8 mouse cellular contexts compared by ENCODE assay signal in the genomic region with DNA sequence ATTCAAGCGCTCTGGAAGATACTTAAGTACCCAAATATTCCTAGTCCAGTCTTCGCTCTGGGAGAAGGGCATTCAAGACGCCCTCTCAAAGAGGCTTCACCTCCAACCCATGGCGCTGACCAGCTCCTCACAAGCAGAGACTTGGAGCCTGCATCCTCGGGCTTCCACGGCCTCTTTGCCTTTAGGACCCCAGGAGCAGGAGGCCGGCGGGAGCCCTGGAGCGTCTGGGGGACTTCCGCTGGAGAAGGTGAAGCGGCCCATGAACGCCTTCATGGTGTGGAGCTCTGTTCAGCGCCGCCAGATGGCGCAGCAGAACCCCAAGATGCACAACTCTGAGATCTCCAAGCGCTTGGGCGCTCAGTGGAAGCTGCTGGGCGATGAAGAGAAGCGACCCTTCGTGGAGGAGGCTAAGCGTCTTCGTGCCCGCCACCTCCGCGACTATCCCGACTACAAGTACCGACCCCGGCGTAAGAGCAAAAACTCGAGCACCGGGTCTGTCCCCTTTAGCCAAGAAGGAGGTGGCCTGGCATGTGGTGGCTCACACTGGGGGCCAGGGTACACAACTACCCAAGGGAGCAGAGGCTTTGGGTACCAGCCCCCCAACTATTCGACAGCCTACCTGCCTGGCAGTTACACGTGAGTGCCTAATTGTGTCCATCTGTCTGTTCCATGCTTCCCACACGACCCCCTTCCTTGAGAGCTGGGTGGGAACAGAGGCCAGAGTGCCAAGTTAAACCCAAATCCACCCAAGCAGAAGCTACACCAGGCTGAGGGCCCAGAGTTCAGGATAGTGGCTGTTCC. TPM values are rescaled to one million over a fixed set of nuclear protein-coding genes. Genes with fewer than 3 reads are reported as not detected.
DNase-seq lines count a peak whose midpoint lies in the region; ATAC-seq and TF ChIP-seq lines count a peak whose summit lies in the region.

TSS of gene Sox15 (plus strand) at position 51 of the 801 bp plus-strand sequence.

- TF ChIP-seq CTCF in kidney, postnatal 0 days (IDR thresholded peaks at IDR 0.05; ENCODE audit: low read depth) = peak; percentile 83

- 0 out of 2 replicates have a peak within 1 kb of the TSS, but pooled peaks have one; percentile 8 for H3K4me2 ChIP-seq in embryonic facial prominence, embryonic 12.5 days (replicated peaks)
- H3K4me2 ChIP-seq in heart, embryonic 11.5 days = peak within 1 kb of the TSS; percentile 34
- H3K4me2 ChIP-seq in kidney, postnatal 0 days (ENCODE audit: low read length) = peak within 1 kb of the TSS; percentile 37; the same call in 1 of the 2 replicates
- H3K4me2 ChIP-seq in liver, embryonic 16.5 days (ENCODE audit: low read depth, low read length) = no peak within 1 kb of the TSS
- H3K4me2 ChIP-seq in neural tube, embryonic 13.5 days = no peak within 1 kb of the TSS

- H3K27me3 ChIP-seq in embryonic facial prominence, embryonic 12.5 days = no peaks in the 10 kb centered on the region
- no peaks in the 10 kb centered on the region for H3K27me3 ChIP-seq in heart, embryonic 11.5 days (ENCODE audit: control insufficient read depth, insufficient read depth, low read length)
- no peaks in the 10 kb centered on the region for H3K27me3 ChIP-seq in kidney, postnatal 0 days (ENCODE audit: insufficient read depth, low read length)
- H3K27me3 ChIP-seq in liver, embryonic 16.5 days (ENCODE audit: control insufficient read depth, insufficient read depth, low read depth, low read length) = no peaks in the 10 kb centered on the region
- no peaks in the 10 kb centered on the region for H3K27me3 ChIP-seq in neural tube, embryonic 13.5 days

- H3K9ac ChIP-seq in embryonic facial prominence, embryonic 12.5 days = peak within 1 kb of the TSS; percentile 42; the same call in 1 of the 2 replicates
- peak within 1 kb of the TSS; percentile 46; the same call in 1 of the 2 replicates for H3K9ac ChIP-seq in heart, embryonic 11.5 days (ENCODE audit: low read depth, low read length)
- 0 out of 2 replicates have a peak within 1 kb of the TSS, but pooled peaks have one; percentile 13 for H3K9ac ChIP-seq in kidney, postnatal 0 days (ENCODE audit: low read depth, low read length)
- H3K9ac ChIP-seq in liver, embryonic 16.5 days (ENCODE audit: low read depth, low read length) = no peak within 1 kb of the TSS
- peak within 1 kb of the TSS; percentile 52; the same call in 1 of the 2 replicates for H3K9ac ChIP-seq in neural tube, embryonic 13.5 days

- H3K36me3 ChIP-seq in embryonic facial prominence, embryonic 12.5 days = peaks cover 76% of the 10 kb centered on the region
- H3K36me3 ChIP-seq in heart, embryonic 11.5 days (ENCODE audit: control insufficient read depth, insufficient read depth, low read length) = peaks cover 48% of the 10 kb centered on the region
- H3K36me3 ChIP-seq in kidney, postnatal 0 days (ENCODE audit: insufficient read depth, low read length) = peaks cover 49% of the 10 kb centered on the region
- peaks cover 30% of the 10 kb centered on the region for H3K36me3 ChIP-seq in liver, embryonic 16.5 days (ENCODE audit: control insufficient read depth, insufficient read depth)
- H3K36me3 ChIP-seq in neural tube, embryonic 13.5 days = peaks cover 88% of the 10 kb centered on the region

- H3K27ac ChIP-seq in embryonic facial prominence, embryonic 12.5 days = peak within 1 kb of the TSS; percentile 72
- peak within 1 kb of the TSS; percentile 41; the same call in 1 of the 2 replicates for H3K27ac ChIP-seq in heart, embryonic 11.5 days (ENCODE audit: low read depth, low read length)
- H3K27ac ChIP-seq in kidney, postnatal 0 days = peak within 1 kb of the TSS; percentile 27; the same call in 1 of the 2 replicates
- 0 out of 2 replicates have a peak within 1 kb of the TSS, but pooled peaks have one; percentile 8 for H3K27ac ChIP-seq in liver, embryonic 16.5 days (ENCODE audit: low read length)
- 0 out of 2 replicates have a peak within 1 kb of the TSS, but pooled peaks have one; percentile 23 for H3K27ac ChIP-seq in neural tube, embryonic 13.5 days (replicated peaks)

- no peaks in the 10 kb centered on the region for H3K9me3 ChIP-seq in embryonic facial prominence, embryonic 12.5 days
- H3K9me3 ChIP-seq in heart, embryonic 11.5 days (replicated peaks; ENCODE audit: control insufficient read depth, low read length) = no peaks in the 10 kb centered on the region
- H3K9me3 ChIP-seq in kidney, postnatal 0 days (replicated peaks; ENCODE audit: low read length) = no peaks in the 10 kb centered on the region
- H3K9me3 ChIP-seq in liver, embryonic 16.5 days (replicated peaks; ENCODE audit: control insufficient read depth, low read length) = no peaks in the 10 kb centered on the region
- no peaks in the 10 kb centered on the region for H3K9me3 ChIP-seq in neural tube, embryonic 13.5 days

- WGBS in embryonic facial prominence, embryonic 12.5 days = 19% methylated on average over 34 of the region's 34 CpGs
- WGBS in heart, embryonic 11.5 days (ENCODE audit: insufficient replicate concordance) = 25% methylated on average over 34 of the region's 34 CpGs
- 20% methylated on average over 34 of the region's 34 CpGs for WGBS in kidney, postnatal 0 days
- WGBS in liver, embryonic 16.5 days (ENCODE audit: insufficient replicate concordance) = 42% methylated on average over 34 of the region's 34 CpGs
- 26% methylated on average over 34 of the region's 34 CpGs for WGBS in neural tube, embryonic 13.5 days

- ATAC-seq in embryonic facial prominence, embryonic 12.5 days (ENCODE audit: insufficient number of reproducible peaks, insufficient read depth, low FRiP score, low TSS enrichment) = peak; percentile 18; the same call in 1 of the 2 replicates
- ATAC-seq in heart, embryonic 11.5 days (replicated peaks; ENCODE audit: insufficient number of reproducible peaks, low FRiP score, low TSS enrichment) = peak; percentile 67
- ATAC-seq in kidney, postnatal 0 days (replicated peaks; ENCODE audit: low FRiP score, low read depth) = peak; percentile 46
- peak; percentile 60 for ATAC-seq in liver, embryonic 16.5 days (ENCODE audit: low read depth)
- ATAC-seq in neural tube, embryonic 13.5 days (ENCODE audit: low read depth) = peak; percentile 75; the same call in 1 of the 2 replicates

- H3K4me1 ChIP-seq in embryonic facial prominence, embryonic 12.5 days = peaks cover 29% of the 10 kb centered on the region
- H3K4me1 ChIP-seq in heart, embryonic 11.5 days (ENCODE audit: control insufficient read depth, insufficient read depth, low read length) = peaks cover 21% of the 10 kb centered on the region
- H3K4me1 ChIP-seq in kidney, postnatal 0 days (replicated peaks; ENCODE audit: insufficient read depth, low read length) = no peaks in the 10 kb centered on the region
- peaks cover 21% of the 10 kb centered on the region for H3K4me1 ChIP-seq in liver, embryonic 16.5 days (ENCODE audit: control insufficient read depth, low read depth, low read length)
- peaks cover 22% of the 10 kb centered on the region for H3K4me1 ChIP-seq in neural tube, embryonic 13.5 days (replicated peaks)

- DNase-seq in CD4-positive helper T cell, adult 2 months (ENCODE audit: low read depth, low spot score) = peak; percentile 46
- DNase-seq in adrenal gland, postnatal 14 days = peak; percentile 77
- peak; percentile 91 for DNase-seq in kidney, postnatal 0 days (ENCODE audit: low spot score)
- peak; percentile 65 for DNase-seq in urinary bladder, postnatal 25 days (ENCODE audit: low spot score)

- peak within 1 kb of the TSS; percentile 12; the same call in 1 of the 2 replicates for H3K4me3 ChIP-seq in embryonic facial prominence, embryonic 12.5 days
- no peak within 1 kb of the TSS for H3K4me3 ChIP-seq in heart, embryonic 11.5 days (ENCODE audit: low read depth, low read length)
- no peak within 1 kb of the TSS for H3K4me3 ChIP-seq in kidney, postnatal 0 days (replicated peaks; ENCODE audit: low read depth, low read length)
- no peak within 1 kb of the TSS for H3K4me3 ChIP-seq in liver, embryonic 16.5 days (ENCODE audit: low read depth, low read length)
- H3K4me3 ChIP-seq in neural tube, embryonic 13.5 days = 0 out of 2 replicates have a peak within 1 kb of the TSS, but pooled peaks have one; percentile 1

RNA-seq across cellular contexts. Expression of gene Sox15, which starts in this region (rescaled TPM):
- 0.45 TPM in 1 of 2 replicates, not detected in the other for total RNA-seq in adrenal gland, postnatal 14 days (2021)
- 0.36 TPM in 1 of 2 replicates, not detected in the other for polyA plus RNA-seq in embryonic facial prominence, embryonic 12.5 days (2016; fragmentation: Nextera tagmentation; extraction: Ambion mirVana)
- not detected in 2 replicates for polyA plus RNA-seq in heart, embryonic 11.5 days (2014; fragmentation: Nextera tagmentation; extraction: Ambion mirVana)
- 0.28 and 0.32 TPM in 2 replicates for polyA plus RNA-seq in kidney, postnatal 0 days (2015; fragmentation: Nextera tagmentation; extraction: Ambion mirVana)
- 0.11 TPM in 1 of 2 replicates, not detected in the other for polyA plus RNA-seq in liver, embryonic 16.5 days (2015; fragmentation: Nextera tagmentation; extraction: Ambion mirVana)
- not detected in 2 replicates for polyA plus RNA-seq in neural tube, embryonic 13.5 days (2015; fragmentation: Nextera tagmentation; extraction: Ambion mirVana)

Comparison
In these comparisons a context has a peak if more than half of its experiments do, and no peak if none do; other contexts are left out.
1. Peak in DNase-seq in adrenal gland, postnatal 14 days; RNA of the gene not detected or under 1 TPM.
2. Peak in ATAC-seq, H3K4me3 ChIP-seq, H3K27ac ChIP-seq, H3K9ac ChIP-seq and H3K4me2 ChIP-seq in embryonic facial prominence, embryonic 12.5 days; RNA of the gene not detected or under 1 TPM.
3. Peak in ATAC-seq, H3K27ac ChIP-seq, H3K9ac ChIP-seq and H3K4me2 ChIP-seq in heart, embryonic 11.5 days; RNA of the gene not detected or under 1 TPM.
4. Peak in DNase-seq, ATAC-seq, H3K27ac ChIP-seq, H3K9ac ChIP-seq and H3K4me2 ChIP-seq in kidney, postnatal 0 days; RNA of the gene not detected or under 1 TPM.
5. Peak in ATAC-seq and H3K27ac ChIP-seq in liver, embryonic 16.5 days; RNA of the gene not detected or under 1 TPM.
6. Peak in ATAC-seq, H3K4me3 ChIP-seq, H3K27ac ChIP-seq and H3K9ac ChIP-seq in neural tube, embryonic 13.5 days; RNA of the gene not detected or under 1 TPM.
7. ATAC-seq: peak in every context shown above with its lines; median percentile 75 in neural tube, embryonic 13.5 days; 67 in heart, embryonic 11.5 days; 60 in liver, embryonic 16.5 days; 46 in kidney, postnatal 0 days; 18 in embryonic facial prominence, embryonic 12.5 days.
8. H3K27ac ChIP-seq: peak in every context shown above with its lines; median percentile 72 in embryonic facial prominence, embryonic 12.5 days; 41 in heart, embryonic 11.5 days; 27 in kidney, postnatal 0 days; 23 in neural tube, embryonic 13.5 days; 8 in liver, embryonic 16.5 days.